Mouse (Mus musculus): ENCODE results near the gene Txnrd2. TPM values are rescaled to one million over a fixed set of nuclear protein-coding genes. Genes with fewer than 3 reads are reported as not detected.

Txnrd2 gene
- polyA plus RNA-seq, 1 experiment from 2014 or later: 107 TPM

- ATAC-seq: no peak
- Histone ChIP-seq H3K9ac (no peak overlapping the region), H3K4me2 (no peak overlapping the region), H3K27me3 (replicated peaks) (no peaks in the 10 kb centered on the region), H3K4me3 (no peak overlapping the region), H3K9me3 (replicated peaks) (no peaks in the 10 kb centered on the region), H3K27ac (no peak overlapping the region), H3K4me1 (peaks cover 64% of the 10 kb centered on the region), H3K36me3 (peaks cover 33% of the 10 kb centered on the region)
- WGBS (ENCODE audit: insufficient replicate concordance): 53% methylated on average over 11 of the region's 11 CpGs
These were observed 31.2 kb upstream of the Txnrd2 start for GRCm38 (mm10) chr16:18394777-18395619.

- H3K9ac ChIP-seq: no peak overlapping the region
- H3K4me1 ChIP-seq: peaks cover 64% of the 10 kb centered on the region
- H3K4me2 ChIP-seq: no peak overlapping the region
- H3K36me3 ChIP-seq: peaks cover 37% of the 10 kb centered on the region
- WGBS (ENCODE audit: insufficient replicate concordance): 66% methylated on average over 6 of the region's 7 CpGs
- no peak for ATAC-seq
- H3K27ac ChIP-seq: no peak overlapping the region
- no peaks in the 10 kb centered on the region for H3K9me3 ChIP-seq (replicated peaks)
- H3K4me3 ChIP-seq: no peak overlapping the region
- no peaks in the 10 kb centered on the region for H3K27me3 ChIP-seq (replicated peaks)
These were observed 30.6 kb upstream of the Txnrd2 start for GRCm38 (mm10) chr16:18395620-18396036.

- peaks cover 37% of the 10 kb centered on the region for H3K36me3 ChIP-seq
- H3K4me1 ChIP-seq: peaks cover 63% of the 10 kb centered on the region
- H3K9ac ChIP-seq: no peak overlapping the region
- H3K27me3 ChIP-seq (replicated peaks): no peaks in the 10 kb centered on the region
- H3K4me2 ChIP-seq: no peak overlapping the region
- 66% methylated on average over 2 of the region's 2 CpGs for WGBS (ENCODE audit: insufficient replicate concordance)
- no peak overlapping the region for H3K27ac ChIP-seq
- H3K4me3 ChIP-seq: no peak overlapping the region
- no peak for ATAC-seq
- H3K9me3 ChIP-seq (replicated peaks): no peaks in the 10 kb centered on the region
These were observed 30.0 kb upstream of the Txnrd2 start for GRCm38 (mm10) chr16:18396201-18396600.

- Histone ChIP-seq H3K4me3 (no peak overlapping the region), H3K27ac (no peak overlapping the region), H3K36me3 (peaks cover 37% of the 10 kb centered on the region), H3K9me3 (replicated peaks) (no peaks in the 10 kb centered on the region), H3K4me2 (no peak overlapping the region), H3K4me1 (peaks cover 55% of the 10 kb centered on the region), H3K9ac (no peak overlapping the region), H3K27me3 (replicated peaks) (no peaks in the 10 kb centered on the region)
- WGBS (ENCODE audit: insufficient replicate concordance): 86% methylated on average over 27 of the region's 27 CpGs
- no peak for ATAC-seq
These were observed 29.2 kb upstream of the Txnrd2 start for GRCm38 (mm10) chr16:18396791-18397621.

GRCm38 (mm10) chr16:18400028-18400427 is 26.2 kb upstream of the Txnrd2 start:
- Histone ChIP-seq H3K9ac (no peak overlapping the region), H3K4me3 (no peak overlapping the region), H3K36me3 (peaks cover 67% of the 10 kb centered on the region), H3K27me3 (replicated peaks) (no peaks in the 10 kb centered on the region), H3K27ac (0 out of 2 replicates have a peak overlapping the region, but pooled peaks have one; percentile 1), H3K9me3 (replicated peaks) (no peaks in the 10 kb centered on the region), H3K4me1 (peaks cover 30% of the 10 kb centered on the region), H3K4me2 (no peak overlapping the region)
- ATAC-seq: no peak
- 83% methylated on average over 9 of the region's 9 CpGs for WGBS (ENCODE audit: insufficient replicate concordance)

GRCm38 (mm10) chr16:18400472-18401216 is 25.5 kb upstream of the Txnrd2 start:
- Histone ChIP-seq H3K9ac (no peak overlapping the region), H3K27me3 (replicated peaks) (no peaks in the 10 kb centered on the region), H3K4me2 (no peak overlapping the region), H3K36me3 (peaks cover 73% of the 10 kb centered on the region), H3K4me3 (no peak overlapping the region), H3K27ac (no peak overlapping the region), H3K9me3 (replicated peaks) (no peaks in the 10 kb centered on the region), H3K4me1 (peaks cover 32% of the 10 kb centered on the region)
- peak; percentile 19; the same call in 1 of the 2 replicates for ATAC-seq
- 70% methylated on average over 7 of the region's 7 CpGs for WGBS (ENCODE audit: insufficient replicate concordance)

GRCm38 (mm10) chr16:18403285-18403684 is 22.9 kb upstream of the Txnrd2 start:
- no peak overlapping the region for H3K9ac ChIP-seq
- WGBS (ENCODE audit: insufficient replicate concordance): 82% methylated on average over 12 of the region's 12 CpGs
- no peak overlapping the region for H3K4me3 ChIP-seq
- ATAC-seq: no peak
- H3K36me3 ChIP-seq: peaks cover 74% of the 10 kb centered on the region
- H3K27me3 ChIP-seq (replicated peaks): no peaks in the 10 kb centered on the region
- no peaks in the 10 kb centered on the region for H3K9me3 ChIP-seq (replicated peaks)
- H3K27ac ChIP-seq: no peak overlapping the region
- H3K4me2 ChIP-seq: no peak overlapping the region
- H3K4me1 ChIP-seq: peaks cover 37% of the 10 kb centered on the region

GRCm38 (mm10) chr16:18405091-18405854 is 20.9 kb upstream of the Txnrd2 start:
- Histone ChIP-seq H3K9ac (0 out of 2 replicates have a peak overlapping the region, but pooled peaks have one; percentile 17), H3K27ac (peak overlapping the region; percentile 42; the same call in 1 of the 2 replicates), H3K9me3 (replicated peaks) (no peaks in the 10 kb centered on the region), H3K36me3 (peaks cover 74% of the 10 kb centered on the region), H3K4me1 (peaks cover 24% of the 10 kb centered on the region), H3K4me3 (no peak overlapping the region), H3K27me3 (replicated peaks) (no peaks in the 10 kb centered on the region), H3K4me2 (no peak overlapping the region)
- ATAC-seq: no peak
- WGBS (ENCODE audit: insufficient replicate concordance): 76% methylated on average over 13 of the region's 13 CpGs

GRCm38 (mm10) chr16:18405876-18406275 is 20.3 kb upstream of the Txnrd2 start:
- no peaks in the 10 kb centered on the region for H3K9me3 ChIP-seq (replicated peaks)
- peak overlapping the region; percentile 42; the same call in 1 of the 2 replicates for H3K27ac ChIP-seq
- no peak overlapping the region for H3K9ac ChIP-seq
- ATAC-seq: peak; percentile 35; the same call in 1 of the 2 replicates
- peaks cover 19% of the 10 kb centered on the region for H3K4me1 ChIP-seq
- H3K27me3 ChIP-seq (replicated peaks): no peaks in the 10 kb centered on the region
- peaks cover 79% of the 10 kb centered on the region for H3K36me3 ChIP-seq
- H3K4me2 ChIP-seq: no peak overlapping the region
- H3K4me3 ChIP-seq: no peak overlapping the region
- 65% methylated on average over 2 of the region's 2 CpGs for WGBS (ENCODE audit: insufficient replicate concordance)

- no peaks in the 10 kb centered on the region for H3K27me3 ChIP-seq (replicated peaks)
- no peaks in the 10 kb centered on the region for H3K9me3 ChIP-seq (replicated peaks)
- H3K4me3 ChIP-seq: no peak overlapping the region
- 0 out of 2 replicates have a peak overlapping the region, but pooled peaks have one; percentile 22 for H3K27ac ChIP-seq
- no peak overlapping the region for H3K4me2 ChIP-seq
- WGBS (ENCODE audit: insufficient replicate concordance): 11% methylated on average over 2 of the region's 2 CpGs
- peaks cover 83% of the 10 kb centered on the region for H3K36me3 ChIP-seq
- H3K4me1 ChIP-seq: peaks cover 16% of the 10 kb centered on the region
- peak; percentile 67 for ATAC-seq
- no peak overlapping the region for H3K9ac ChIP-seq
These were observed 19.9 kb upstream of the Txnrd2 start for GRCm38 (mm10) chr16:18406293-18406692.

- no peak for ATAC-seq
- 0 out of 2 replicates have a peak overlapping the region, but pooled peaks have one; percentile 22 for H3K27ac ChIP-seq
- peaks cover 91% of the 10 kb centered on the region for H3K36me3 ChIP-seq
- H3K4me3 ChIP-seq: no peak overlapping the region
- H3K4me2 ChIP-seq: no peak overlapping the region
- WGBS (ENCODE audit: insufficient replicate concordance): 84% methylated on average over 7 of the region's 7 CpGs
- peaks cover 23% of the 10 kb centered on the region for H3K4me1 ChIP-seq
- H3K9ac ChIP-seq: no peak overlapping the region
- H3K9me3 ChIP-seq (replicated peaks): no peaks in the 10 kb centered on the region
- H3K27me3 ChIP-seq (replicated peaks): no peaks in the 10 kb centered on the region
These were observed 18.3 kb upstream of the Txnrd2 start for GRCm38 (mm10) chr16:18407912-18408311.

Measured in liver, embryonic 12.5 days (tissue).